Comparison of ENCODE assay signal across 18 mouse cellular contexts in genomic region chr2:165894533-165894932, GRCm38 (mm10). TPM values are rescaled to one million over a fixed set of nuclear protein-coding genes. Genes with fewer than 3 reads are reported as not detected.
DNase-seq lines count a peak whose midpoint lies in the region; ATAC-seq and TF ChIP-seq lines count a peak whose summit lies in the region.
"Had no signal": no experiment of that assay in that cellular context is flagged by ENCODE, and none has a peak within 500 bp of the region (broad histone marks: within the 10 kb centered on the region; RNA-seq: fewer than 3 reads in every experiment).

No protein-coding gene starts in this region.

- no peak for TF ChIP-seq CTCF in gastrocnemius, adult 2 months (IDR thresholded peaks at IDR 0.05)

- no peak overlapping the region for H3K4me3 ChIP-seq in heart, embryonic 10.5 days
- no peak overlapping the region for H3K4me3 ChIP-seq in embryonic facial prominence, embryonic 11.5 days (ENCODE audit: low read depth, low read length)
- no peak overlapping the region for H3K4me3 ChIP-seq in stomach, embryonic 16.5 days (replicated peaks; ENCODE audit: low read length)
- H3K4me3 ChIP-seq in gastrocnemius, adult 2 months = no peak overlapping the region
- H3K4me3 ChIP-seq: forebrain, embryonic 15.5 days; hindbrain, embryonic 13.5 days; liver, embryonic 15.5 days; neural tube, embryonic 13.5 days had no signal

- H3K27ac ChIP-seq in heart, embryonic 10.5 days = peak overlapping the region; percentile 80
- H3K27ac ChIP-seq in embryonic facial prominence, embryonic 11.5 days (replicated peaks; ENCODE audit: low read depth, low read length) = no peak overlapping the region
- no peak overlapping the region; the same call in 1 of the 2 replicates for H3K27ac ChIP-seq in stomach, embryonic 16.5 days (ENCODE audit: low read length)
- H3K27ac ChIP-seq in gastrocnemius, adult 2 months = no peak overlapping the region
- H3K27ac ChIP-seq: forebrain, embryonic 15.5 days; hindbrain, embryonic 13.5 days; liver, embryonic 15.5 days; neural tube, embryonic 13.5 days had no signal

- no peaks in the 10 kb centered on the region for H3K36me3 ChIP-seq in heart, embryonic 10.5 days
- H3K36me3 ChIP-seq in embryonic facial prominence, embryonic 11.5 days (replicated peaks; ENCODE audit: control insufficient read depth, insufficient read depth, low read depth, low read length) = no peaks in the 10 kb centered on the region
- H3K36me3 ChIP-seq in stomach, embryonic 16.5 days (ENCODE audit: control insufficient read depth, insufficient read depth, low read length) = no peaks in the 10 kb centered on the region
- H3K36me3 ChIP-seq: forebrain, embryonic 15.5 days; hindbrain, embryonic 13.5 days; liver, embryonic 15.5 days; neural tube, embryonic 13.5 days had no signal

- no peaks in the 10 kb centered on the region for H3K9me3 ChIP-seq in heart, embryonic 10.5 days
- H3K9me3 ChIP-seq in embryonic facial prominence, embryonic 11.5 days (replicated peaks; ENCODE audit: control insufficient read depth, low read length) = no peaks in the 10 kb centered on the region
- H3K9me3 ChIP-seq in stomach, embryonic 16.5 days (replicated peaks; ENCODE audit: control insufficient read depth, low read length) = no peaks in the 10 kb centered on the region
- H3K9me3 ChIP-seq: forebrain, embryonic 15.5 days; hindbrain, embryonic 13.5 days; liver, embryonic 15.5 days; neural tube, embryonic 13.5 days had no signal

- H3K4me2 ChIP-seq in embryonic facial prominence, embryonic 11.5 days (ENCODE audit: low read depth, low read length) = no peak overlapping the region
- H3K4me2 ChIP-seq in stomach, embryonic 16.5 days (ENCODE audit: low read depth, low read length) = no peak overlapping the region
- H3K4me2 ChIP-seq: forebrain, embryonic 15.5 days; hindbrain, embryonic 13.5 days; liver, embryonic 15.5 days; neural tube, embryonic 13.5 days had no signal

- no peak overlapping the region for H3K9ac ChIP-seq in embryonic facial prominence, embryonic 11.5 days (replicated peaks; ENCODE audit: low read length)
- peak overlapping the region; percentile 39; the same call in 1 of the 2 replicates for H3K9ac ChIP-seq in stomach, embryonic 16.5 days (ENCODE audit: low read length)
- H3K9ac ChIP-seq: forebrain, embryonic 15.5 days; hindbrain, embryonic 13.5 days; liver, embryonic 15.5 days; neural tube, embryonic 13.5 days had no signal

- 35% methylated on average over 3 of the region's 4 CpGs for WGBS in heart, embryonic 10.5 days
- WGBS in embryonic facial prominence, embryonic 11.5 days = 58% methylated on average over 3 of the region's 4 CpGs
- 20% methylated on average over 3 of the region's 4 CpGs for WGBS in stomach, embryonic 16.5 days

- intact Hi-C loops in heart, postnatal 36 days (cut with DNase I) = no loop called here
- intact Hi-C loops in gastrocnemius, adult 2 months (cut with DNase I) = no loop called here

- DNase-seq in heart, embryonic 10.5 days (ENCODE audit: low spot score) = no peak
- no peak for DNase-seq in heart, postnatal 36 days
- peak; percentile 35 for DNase-seq in thymus, postnatal 4 days
- DNase-seq in thymus, adult 18-20 months = no peak
- peak; percentile 71 for DNase-seq in embryonic facial prominence, embryonic 11.5 days (ENCODE audit: low spot score)
- DNase-seq in gastrocnemius, adult 2 months = no peak
- DNase-seq in right cerebral cortex, postnatal 10 days (ENCODE audit: low spot score in 2 of 2) = no peak
- DNase-seq: adrenal gland, adult 2 months; cerebellum, adult 11-12 months; cerebellum, postnatal 25 days; heart, adult 11 months; lung, postnatal 14 days; right cerebral cortex, postnatal 4 days had no signal

- no peaks in the 10 kb centered on the region for H3K27me3 ChIP-seq in heart, embryonic 10.5 days (ENCODE audit: insufficient read depth, poor library complexity, severe bottlenecking)
- H3K27me3 ChIP-seq in embryonic facial prominence, embryonic 11.5 days (ENCODE audit: control insufficient read depth, insufficient read depth, low read length) = no peaks in the 10 kb centered on the region
- H3K27me3 ChIP-seq in stomach, embryonic 16.5 days (ENCODE audit: control insufficient read depth, insufficient read depth, low read length) = no peaks in the 10 kb centered on the region
- H3K27me3 ChIP-seq: forebrain, embryonic 15.5 days; hindbrain, embryonic 13.5 days; liver, embryonic 15.5 days; neural tube, embryonic 13.5 days had no signal

- ATAC-seq in embryonic facial prominence, embryonic 11.5 days (replicated peaks; ENCODE audit: insufficient number of reproducible peaks, low FRiP score, low TSS enrichment, low read depth) = no peak
- ATAC-seq in stomach, embryonic 16.5 days (ENCODE audit: insufficient read depth, low FRiP score) = peak; percentile 30; the same call in 1 of the 2 replicates
- ATAC-seq: forebrain, embryonic 15.5 days had no signal

- H3K4me1 ChIP-seq in heart, embryonic 10.5 days = peaks cover 69% of the 10 kb centered on the region
- H3K4me1 ChIP-seq in embryonic facial prominence, embryonic 11.5 days (ENCODE audit: control insufficient read depth, insufficient read depth, low read length) = peaks cover 4% of the 10 kb centered on the region
- H3K4me1 ChIP-seq in stomach, embryonic 16.5 days (ENCODE audit: control insufficient read depth, insufficient read depth, low read length) = peaks cover 25% of the 10 kb centered on the region

RNA-seq across cellular contexts. Expression of gene Zmynd8, which starts 4.3 kb away (rescaled TPM):
- 57.1 and 58.5 TPM in 2 replicates for polyA plus RNA-seq in heart, embryonic 10.5 days (2016; fragmentation: Nextera tagmentation; extraction: Ambion mirVana)
- 10 to 100 TPM; 46.5 to 48.0 TPM for total RNA-seq in heart, postnatal 36 days (2021)
- 36.1 and 36.8 TPM in 2 replicates for polyA plus RNA-seq in embryonic facial prominence, embryonic 11.5 days (2014; fragmentation: Nextera tagmentation; extraction: Ambion mirVana)
- 45.1 and 45.3 TPM in 2 replicates for polyA plus RNA-seq in stomach, embryonic 16.5 days (2015; fragmentation: Nextera tagmentation; extraction: Ambion mirVana)
- total RNA-seq in gastrocnemius, adult 2 months (2021) = 10 to 100 TPM; 13.1 to 23.3 TPM

Comparison
In these comparisons a context has a peak if more than half of its experiments do, and no peak if none do; other contexts are left out.
1. DNase-seq: peak in thymus, postnatal 4 days (single experiment) and embryonic facial prominence, embryonic 11.5 days (single experiment); none in heart, embryonic 10.5 days (single experiment), heart, postnatal 36 days (0 of 2), thymus, adult 18-20 months (0 of 2), gastrocnemius, adult 2 months (single experiment) and right cerebral cortex, postnatal 10 days (0 of 2).